Mouse (Mus musculus) lung, postnatal 0 days (tissue): ENCODE measurements around the gene Slc31a2.

Source experiments
- CTCF ChIP-seq: IDR thresholded peaks from 2 replicates; pipeline ENCODE4 v1.5.1; 2016; ENCODE audit warnings: antibody characterized with exemption, mild to moderate bottlenecking
- EP300 ChIP-seq: IDR thresholded peaks from 2 replicates; pipeline ENCODE4 v1.6.1; 2016; ENCODE audit warnings: antibody characterized with exemption, mild to moderate bottlenecking, control low read depth

DNA sequence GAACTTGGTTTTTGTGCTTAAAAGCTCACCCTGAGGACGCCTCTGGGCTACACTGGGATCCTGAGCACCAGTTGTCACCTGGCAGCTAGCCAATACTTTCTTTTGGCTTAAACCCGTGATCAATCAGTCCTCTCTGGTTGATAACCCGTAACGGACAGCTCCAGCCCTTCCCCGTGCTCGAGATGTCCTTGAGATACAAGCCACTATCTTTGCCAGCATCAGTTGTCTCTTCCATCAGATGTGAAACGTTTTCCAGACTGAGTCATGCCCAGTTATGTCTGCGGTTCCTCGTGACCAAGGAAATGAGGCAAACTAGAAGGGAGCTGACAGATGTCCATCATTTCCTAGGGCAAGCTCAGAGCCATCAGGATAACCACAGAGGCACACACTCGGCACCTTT lies 4.7 kb downstream of the Slc31a2 start:
- TF ChIP-seq CTCF (no peak), EP300 (no peak)
